Mouse (Mus musculus): ENCODE measurements around the gene Isg20l2. TPM values are rescaled to one million over a fixed set of nuclear protein-coding genes. Genes with fewer than 3 reads are reported as not detected.

Isg20l2 gene
- polyA plus RNA-seq, 1 experiment from 2014 or later = 24.9 TPM

Other genes starting within 250 kb of the Isg20l2 start
- 1.3 TPM in 2 replicates for gene Lrrc71, start 181.7 kb upstream of the Isg20l2 start, polyA plus RNA-seq (2015; fragmentation: Nextera tagmentation; extraction: Ambion mirVana)
- 1.3 and 1.4 TPM in 2 replicates for gene Ntrk1, start 135.2 kb upstream of the Isg20l2 start, polyA plus RNA-seq (2015; fragmentation: Nextera tagmentation; extraction: Ambion mirVana)
- gene Insrr, start 133.4 kb upstream of the Isg20l2 start, polyA plus RNA-seq (2015; fragmentation: Nextera tagmentation; extraction: Ambion mirVana) = 0.43 and 0.86 TPM in 2 replicates
- 6.6 and 6.7 TPM in 2 replicates for gene Pear1, start 106.0 kb upstream of the Isg20l2 start, polyA plus RNA-seq (2015; fragmentation: Nextera tagmentation; extraction: Ambion mirVana)
- gene Sh2d2a, start 83.6 kb upstream of the Isg20l2 start, polyA plus RNA-seq (2015; fragmentation: Nextera tagmentation; extraction: Ambion mirVana) = not detected in 2 replicates
- gene Prcc, start 44.7 kb upstream of the Isg20l2 start, polyA plus RNA-seq (2015; fragmentation: Nextera tagmentation; extraction: Ambion mirVana) = 15.3 and 16.3 TPM in 2 replicates
- 144 and 154 TPM in 2 replicates for gene Hdgf, start 24.0 kb upstream of the Isg20l2 start, polyA plus RNA-seq (2015; fragmentation: Nextera tagmentation; extraction: Ambion mirVana)
- gene Mrpl24, start 10.8 kb upstream of the Isg20l2 start, polyA plus RNA-seq (2015; fragmentation: Nextera tagmentation; extraction: Ambion mirVana) = 47.8 and 51.6 TPM in 2 replicates
- 20.5 and 23.2 TPM in 2 replicates for gene Rrnad1, start 403 bp downstream of the Isg20l2 start, polyA plus RNA-seq (2015; fragmentation: Nextera tagmentation; extraction: Ambion mirVana)
- gene Crabp2, start 18.4 kb downstream of the Isg20l2 start, polyA plus RNA-seq (2015; fragmentation: Nextera tagmentation; extraction: Ambion mirVana) = 42.5 and 44.4 TPM in 2 replicates
- 14.1 and 21.8 TPM in 2 replicates for gene Nes, start 40.8 kb downstream of the Isg20l2 start, polyA plus RNA-seq (2015; fragmentation: Nextera tagmentation; extraction: Ambion mirVana)
- 51.5 and 96.9 TPM in 2 replicates for gene Bcan, start 69.9 kb downstream of the Isg20l2 start, polyA plus RNA-seq (2015; fragmentation: Nextera tagmentation; extraction: Ambion mirVana)
- gene Hapln2, start 97.3 kb downstream of the Isg20l2 start, polyA plus RNA-seq (2015; fragmentation: Nextera tagmentation; extraction: Ambion mirVana) = 0.37 and 0.74 TPM in 2 replicates
- gene Gpatch4, start 112.8 kb downstream of the Isg20l2 start, polyA plus RNA-seq (2015; fragmentation: Nextera tagmentation; extraction: Ambion mirVana) = 30.4 and 35.9 TPM in 2 replicates
- 148 and 166 TPM in 2 replicates for gene Naxe, start 128.2 kb downstream of the Isg20l2 start, polyA plus RNA-seq (2015; fragmentation: Nextera tagmentation; extraction: Ambion mirVana)
- gene Ttc24, start 148.0 kb downstream of the Isg20l2 start, polyA plus RNA-seq (2015; fragmentation: Nextera tagmentation; extraction: Ambion mirVana) = not detected in 2 replicates
- 1.8 and 2.3 TPM in 2 replicates for gene Iqgap3, start 151.7 kb downstream of the Isg20l2 start, polyA plus RNA-seq (2015; fragmentation: Nextera tagmentation; extraction: Ambion mirVana)
- 21.6 and 22.5 TPM in 2 replicates for gene Mef2d, start 212.1 kb downstream of the Isg20l2 start, polyA plus RNA-seq (2015; fragmentation: Nextera tagmentation; extraction: Ambion mirVana)